Mouse (Mus musculus) MEL (cell line): ENCODE data around the gene Ppp6r2. TPM values are rescaled to one million over a fixed set of nuclear protein-coding genes. Genes with fewer than 3 reads are reported as not detected.

Experiments
- DNase-seq: peaks from one replicate; pipeline ENCODE4 v3.0.0; 2011; ENCODE audit warnings: low read depth, low spot score
- H3K27ac ChIP-seq: 2 replicates; pipeline ENCODE4 v1.5.1; 2012; ENCODE audit warnings: low read depth, mild to moderate bottlenecking, control low read depth, low read length, moderate library complexity; ENCODE audit not compliant: control insufficient read depth
- H3K27me3 ChIP-seq, 2 experiments: fragments of 150-350 bp in 1 of 2; sonication (generic) in 1 of 2; 2 replicates each; pipeline ENCODE4 v1.6.1; 2012; ENCODE audit warnings: low read length in 2 of 2, mild to moderate bottlenecking in 2 of 2, improper control_type of control experiment in 1 of 2, moderate library complexity in 1 of 2; ENCODE audit not compliant: insufficient read depth in 2 of 2, control insufficient read depth in 1 of 2
- H3K36me3 ChIP-seq, 2 experiments: 2 replicates each; pipeline ENCODE4 v1.6.1; 2012 to 2014; ENCODE audit warnings: low read length in 2 of 2, improper control_type of control experiment in 1 of 2, inconsistent platforms in 1 of 2, mild to moderate bottlenecking in 1 of 2; ENCODE audit not compliant: insufficient read depth in 2 of 2, control insufficient read depth in 1 of 2
- H3K4me1 ChIP-seq, 2 experiments: fragments of 150-350 bp in 1 of 2; sonication (generic) in 1 of 2; 2 replicates each; pipeline ENCODE4 v1.6.1; 2012; ENCODE audit warnings: low read length in 2 of 2, improper control_type of control experiment in 1 of 2, mild to moderate bottlenecking in 1 of 2; ENCODE audit not compliant: insufficient read depth in 2 of 2, control insufficient read depth in 1 of 2
- H3K4me3 ChIP-seq, 2 experiments: fragments of 150-350 bp in 1 of 2; sonication (generic) in 1 of 2; 2 replicates each; pipeline ENCODE4 v1.5.1; 2012; ENCODE audit warnings: low read depth in 2 of 2, low read length in 2 of 2, mild to moderate bottlenecking in 2 of 2, moderate library complexity in 2 of 2, control low read depth in 1 of 2, improper control_type of control experiment in 1 of 2; ENCODE audit not compliant: control insufficient read depth in 1 of 2, insufficient read depth in 1 of 2
- H3K79me2 ChIP-seq: 2 replicates; pipeline ENCODE4 v1.6.1; 2012; ENCODE audit warnings: mild to moderate bottlenecking, low read length, moderate library complexity; ENCODE audit not compliant: control insufficient read depth, poor library complexity, insufficient read depth
- H3K9ac ChIP-seq: 2 replicates; pipeline ENCODE4 v1.6.1; 2012; ENCODE audit warnings: low read depth, mild to moderate bottlenecking, control low read depth, low read length, moderate library complexity; ENCODE audit not compliant: control insufficient read depth, poor library complexity, severe bottlenecking
- H3K9me3 ChIP-seq: fragments of 150-350 bp; sonication (generic); replicated peaks from 2 replicates; pipeline ENCODE4 v1.6.1; 2012; ENCODE audit warnings: mild to moderate bottlenecking, low read length, improper control_type of control experiment, moderate library complexity; ENCODE audit not compliant: insufficient read depth
- CHD1 ChIP-seq: IDR thresholded peaks from 2 replicates; pipeline ENCODE4 v1.6.1; 2012; ENCODE audit warnings: low read depth, mild to moderate bottlenecking, inconsistent platforms, low read length, improper control_type of control experiment
- CTCF ChIP-seq, 3 experiments: IDR thresholded peaks in 2 of 3; conservative IDR thresholded peaks in 1 of 3; 2 replicates each; pipeline ENCODE4 v1.5.1; 2011 to 2012; ENCODE audit warnings: low read length in 3 of 3, low read depth in 2 of 3, mild to moderate bottlenecking in 2 of 3, improper control_type of control experiment in 1 of 3, inconsistent platforms in 1 of 3, mixed read lengths in 1 of 3, moderate library complexity in 1 of 3; ENCODE audit not compliant: control insufficient read depth in 1 of 3, insufficient read depth in 1 of 3, poor library complexity in 1 of 3, severe bottlenecking in 1 of 3
- ETS1 ChIP-seq: IDR thresholded peaks from 2 replicates; pipeline ENCODE4 v1.6.1; 2012; ENCODE audit warnings: low read depth, mild to moderate bottlenecking, inconsistent platforms, low read length, improper control_type of control experiment, moderate library complexity
- GATA1 ChIP-seq: IDR thresholded peaks from 2 replicates; pipeline ENCODE4 v1.6.1; 2011; ENCODE audit warnings: low read depth, low read length, improper control_type of control experiment
- HCFC1 ChIP-seq: IDR thresholded peaks from 2 replicates; pipeline ENCODE4 v1.6.1; 2012; ENCODE audit warnings: low read depth, mild to moderate bottlenecking, inconsistent platforms, low read length, improper control_type of control experiment, moderate library complexity
- JUND ChIP-seq: IDR thresholded peaks from 2 replicates; pipeline ENCODE4 v1.6.1; 2011; ENCODE audit warnings: low read depth, mild to moderate bottlenecking, improper control_type of control experiment, low read length
- NELFE ChIP-seq: IDR thresholded peaks from 2 replicates; pipeline ENCODE4 v1.6.1; 2011; ENCODE audit warnings: low read depth, low read length, improper control_type of control experiment
- NRF1 ChIP-seq: IDR thresholded peaks from 2 replicates; pipeline ENCODE4 v1.6.1; 2014; ENCODE audit warnings: low read depth, mild to moderate bottlenecking, inconsistent platforms, low read length, improper control_type of control experiment, moderate library complexity; ENCODE audit not compliant: poor library complexity, insufficient read depth, severe bottlenecking
- POLR2A ChIP-seq, 2 experiments: IDR thresholded peaks; 2 replicates each; pipeline ENCODE4 v1.6.1; 2011 to 2012; ENCODE audit warnings: low read length in 2 of 2, mild to moderate bottlenecking in 2 of 2, control low read depth in 1 of 2, improper control_type of control experiment in 1 of 2, low read depth in 1 of 2, moderate library complexity in 1 of 2; ENCODE audit not compliant: control insufficient read depth in 1 of 2, insufficient read depth in 1 of 2, poor library complexity in 1 of 2
- POLR2AphosphoS2 ChIP-seq: IDR thresholded peaks from 2 replicates; pipeline ENCODE4 v1.6.1; 2011; ENCODE audit warnings: low read length, improper control_type of control experiment
- POLR2AphosphoS5 ChIP-seq: IDR thresholded peaks from 2 replicates; pipeline ENCODE4 v1.6.1; 2012; ENCODE audit warnings: low read depth, borderline replicate concordance, mild to moderate bottlenecking, inconsistent platforms, low read length, moderate library complexity, mixed read lengths
- RCOR1 ChIP-seq: IDR thresholded peaks from 2 replicates; pipeline ENCODE4 v1.6.1; 2012; ENCODE audit warnings: low read depth, mild to moderate bottlenecking, inconsistent platforms, low read length, improper control_type of control experiment
- SIN3A ChIP-seq: IDR thresholded peaks from 2 replicates; pipeline ENCODE4 v1.6.1; 2012; ENCODE audit warnings: low read length, improper control_type of control experiment, inconsistent platforms
- TAL1 ChIP-seq: IDR thresholded peaks from 2 replicates; pipeline ENCODE4 v1.6.1; 2012; ENCODE audit warnings: mild to moderate bottlenecking, inconsistent platforms, low read length, moderate library complexity, mixed read lengths
- TBP ChIP-seq: IDR thresholded peaks from 2 replicates; pipeline ENCODE4 v1.8.0; 2011; ENCODE audit warnings: low read depth, low read length, improper control_type of control experiment
- UBTF ChIP-seq: IDR thresholded peaks from 2 replicates; pipeline ENCODE4 v1.6.1; 2012; ENCODE audit warnings: low read depth, mild to moderate bottlenecking, inconsistent platforms, low read length, improper control_type of control experiment, moderate library complexity, borderline replicate concordance; ENCODE audit not compliant: insufficient read depth
- polyA plus RNA-seq, 2 experiments: library from polyadenylated mRNA; stranded (reverse) in 1 of 2; unstranded in 1 of 2; fragments of >175 nt in 1 of 2; fragments of >200 nt in 1 of 2; gene quantifications; 2 replicates each; pipeline versions ENCODE4 v1.2.1 to v1.2.4; 2012; ENCODE audit warnings: low replicate concordance in 2 of 2, low read depth in 1 of 2; ENCODE audit not compliant: insufficient read length in 2 of 2, insufficient read depth in 1 of 2, missing spikeins in 1 of 2
- total RNA-seq: library from RNA; depleted of rRNA; stranded (reverse); fragments of 300-350 nt; gene quantifications from 2 replicates; pipeline ENCODE4 v1.2.3, GENCODE M21; 2012

The Ppp6r2 gene
- total and polyA plus RNA-seq, 3 experiments = 15.5 to 23.2 TPM; not detected in 1

GRCm38 (mm10) chr15:89180081-89180541, 31.2 kb upstream of the Ppp6r2 start:
- H3K79me2 ChIP-seq = no peaks in the 10 kb centered on the region
- H3K27me3 ChIP-seq = no peaks in the 10 kb centered on the region
- no peak for TF ChIP-seq UBTF
- no peak for TF ChIP-seq CHD1
- TF ChIP-seq RCOR1 = no peak
- TF ChIP-seq POLR2A (IDR thresholded peaks at IDR 0.05; ENCODE audit: control insufficient read depth in 1 of 2, insufficient read depth in 1 of 2, low read depth in 1 of 2, low read length in 2 of 2, poor library complexity in 1 of 2) = no peak
- TF ChIP-seq TAL1 = no peak
- TF ChIP-seq HCFC1 = no peak
- TF ChIP-seq POLR2AphosphoS2 = no peak
- peaks cover 4 to 16% of the 10 kb centered on the region in 2 experiments; a peak in 3 of 4 replicates for H3K4me1 ChIP-seq
- H3K9ac ChIP-seq = no peak overlapping the region
- no peak overlapping the region for H3K4me3 ChIP-seq
- DNase-seq = no peak
- H3K9me3 ChIP-seq = no peaks in the 10 kb centered on the region
- peaks cover 0 to 11% of the 10 kb centered on the region in 2 experiments; a peak in 2 of 4 replicates for H3K36me3 ChIP-seq
- H3K27ac ChIP-seq = no peak overlapping the region

GRCm38 (mm10) chr15:89180571-89181229, 30.7 kb upstream of the Ppp6r2 start, which contains the start of gene Plxnb2:
Plxnb2 (minus strand) TSS chr15:89180788.
- no peak for DNase-seq
- no peaks in the 10 kb centered on the region for H3K9me3 ChIP-seq
- H3K27me3 ChIP-seq = no peaks in the 10 kb centered on the region
- no peaks in the 10 kb centered on the region for H3K79me2 ChIP-seq
- peaks cover 4 to 16% of the 10 kb centered on the region in 2 experiments; a peak in 3 of 4 replicates for H3K4me1 ChIP-seq
- H3K27ac ChIP-seq = no peak within 1 kb of the TSS
- TF ChIP-seq NELFE (no peak), POLR2A (IDR thresholded peaks at IDR 0.05; ENCODE audit: control insufficient read depth in 1 of 2, insufficient read depth in 1 of 2, low read depth in 1 of 2, low read length in 2 of 2, poor library complexity in 1 of 2) (0 out of 4 replicates have a peak, but pooled peaks of 1 of the 2 experiments have one; percentile 23), SIN3A (no peak)
- TF ChIP-seq, all 39 proteins: peak for 1
- H3K9ac ChIP-seq = no peak within 1 kb of the TSS
- peaks cover 0 to 11% of the 10 kb centered on the region in 2 experiments; a peak in 2 of 4 replicates for H3K36me3 ChIP-seq
- H3K4me3 ChIP-seq = no peak within 1 kb of the TSS

- Histone ChIP-seq H3K9ac (no peak overlapping the region), H3K4me3 (no peak overlapping the region), H3K79me2 (no peaks in the 10 kb centered on the region), H3K36me3 (peaks cover 0 to 11% of the 10 kb centered on the region in 2 experiments; a peak in 2 of 4 replicates), H3K9me3 (no peaks in the 10 kb centered on the region), H3K27ac (no peak overlapping the region), H3K27me3 (no peaks in the 10 kb centered on the region), H3K4me1 (peaks cover 4 to 15% of the 10 kb centered on the region in 2 experiments; a peak in 3 of 4 replicates)
- no peak for DNase-seq
- TF ChIP-seq TBP = no peak
- no peak; a peak in 1 of 6 replicates for TF ChIP-seq CTCF (IDR thresholded peaks at IDR 0.05 in 2 of 3, conservative IDR thresholded peaks at IDR 0.05 in 1 of 3; ENCODE audit: control insufficient read depth in 1 of 3, insufficient read depth in 1 of 3, low read depth in 2 of 3, low read length in 3 of 3, poor library complexity in 1 of 3, severe bottlenecking in 1 of 3)
- TF ChIP-seq NRF1 = no peak
- no peak for TF ChIP-seq POLR2A (IDR thresholded peaks at IDR 0.05; ENCODE audit: control insufficient read depth in 1 of 2, insufficient read depth in 1 of 2, low read depth in 1 of 2, low read length in 2 of 2, poor library complexity in 1 of 2)
- TF ChIP-seq RCOR1 = no peak
- TF ChIP-seq ETS1 = no peak
- no peak for TF ChIP-seq HCFC1
- TF ChIP-seq POLR2AphosphoS5 = no peak
- TF ChIP-seq JUND = no peak
- no peak for TF ChIP-seq GATA1
These were observed 29.6 kb upstream of the Ppp6r2 start for GRCm38 (mm10) chr15:89181561-89182270.
